7 mouse cellular contexts compared by ENCODE assay signal in genomic region chr1:65311214-65311933, GRCm38 (mm10). TPM values are rescaled to one million over a fixed set of nuclear protein-coding genes. Genes with fewer than 3 reads are reported as not detected.
DNase-seq lines count a peak whose midpoint lies in the region; ATAC-seq lines count a peak whose summit lies in the region.

No protein-coding gene starts in this region.

- peak overlapping the region; percentile 23; the same call in 1 of the 2 replicates for H3K4me3 ChIP-seq in liver, embryonic 11.5 days (ENCODE audit: low read depth, low read length)
- H3K4me3 ChIP-seq in hindbrain, embryonic 12.5 days = peak overlapping the region; percentile 40
- peak overlapping the region; percentile 45 for H3K4me3 ChIP-seq in neural tube, embryonic 12.5 days

- peak; percentile 33 for DNase-seq in liver, embryonic 11.5 days (ENCODE audit: low spot score)
- no peak for DNase-seq in liver
- DNase-seq in embryo, embryonic 10.5 days (ENCODE audit: low spot score) = peak; percentile 33
- no peak for DNase-seq in gastrocnemius, adult 18-20 months (ENCODE audit: low spot score)
- DNase-seq in layer of hippocampus, adult 9-10 months (ENCODE audit: low spot score) = no peak

- H3K36me3 ChIP-seq in liver, embryonic 11.5 days (ENCODE audit: control insufficient read depth, insufficient read depth, low read length) = no peaks in the 10 kb centered on the region
- H3K36me3 ChIP-seq in hindbrain, embryonic 12.5 days = no peaks in the 10 kb centered on the region
- no peaks in the 10 kb centered on the region for H3K36me3 ChIP-seq in neural tube, embryonic 12.5 days

- H3K4me1 ChIP-seq in liver, embryonic 11.5 days (replicated peaks; ENCODE audit: control insufficient read depth, insufficient read depth, low read length) = no peaks in the 10 kb centered on the region; the same call in 1 of the 2 replicates
- peaks cover 10% of the 10 kb centered on the region for H3K4me1 ChIP-seq in hindbrain, embryonic 12.5 days
- H3K4me1 ChIP-seq in neural tube, embryonic 12.5 days = peaks cover 17% of the 10 kb centered on the region

- no peak overlapping the region for H3K9ac ChIP-seq in liver, embryonic 11.5 days (ENCODE audit: low read depth, low read length)
- peak overlapping the region; percentile 49 for H3K9ac ChIP-seq in hindbrain, embryonic 12.5 days
- H3K9ac ChIP-seq in neural tube, embryonic 12.5 days = peak overlapping the region; percentile 48

- no peak for ATAC-seq in liver, embryonic 11.5 days (replicated peaks; ENCODE audit: low FRiP score)
- ATAC-seq in hindbrain, embryonic 12.5 days (ENCODE audit: low FRiP score) = peak; percentile 69
- 0 out of 2 replicates have a peak, but pooled peaks have one; percentile 6 for ATAC-seq in neural tube, embryonic 12.5 days (ENCODE audit: low FRiP score, low read depth)

- peaks cover 13% of the 10 kb centered on the region for H3K27me3 ChIP-seq in liver, embryonic 11.5 days (replicated peaks; ENCODE audit: control insufficient read depth, insufficient read depth, low read length)
- peaks cover 25% of the 10 kb centered on the region for H3K27me3 ChIP-seq in hindbrain, embryonic 12.5 days
- peaks cover 14% of the 10 kb centered on the region; the same call in 1 of the 2 replicates for H3K27me3 ChIP-seq in neural tube, embryonic 12.5 days (replicated peaks)

- no peaks in the 10 kb centered on the region for H3K9me3 ChIP-seq in liver, embryonic 11.5 days (ENCODE audit: control insufficient read depth, low read length)
- H3K9me3 ChIP-seq in hindbrain, embryonic 12.5 days (replicated peaks) = no peaks in the 10 kb centered on the region
- H3K9me3 ChIP-seq in neural tube, embryonic 12.5 days = no peaks in the 10 kb centered on the region

- no peak overlapping the region for H3K27ac ChIP-seq in liver, embryonic 11.5 days (ENCODE audit: low read depth, low read length)
- H3K27ac ChIP-seq in hindbrain, embryonic 12.5 days = no peak overlapping the region
- H3K27ac ChIP-seq in neural tube, embryonic 12.5 days = no peak overlapping the region

- peak overlapping the region; percentile 60 for H3K4me2 ChIP-seq in liver, embryonic 11.5 days
- peak overlapping the region; percentile 90 for H3K4me2 ChIP-seq in hindbrain, embryonic 12.5 days (replicated peaks)
- H3K4me2 ChIP-seq in neural tube, embryonic 12.5 days (replicated peaks) = peak overlapping the region; percentile 83

- 4% methylated on average over 29 of the region's 29 CpGs for WGBS in liver, embryonic 11.5 days
- 2% methylated on average over 29 of the region's 29 CpGs for WGBS in hindbrain, embryonic 12.5 days
- WGBS in neural tube, embryonic 12.5 days = under 1% methylated on average over 29 of the region's 29 CpGs

RNA-seq across cellular contexts. Expression of gene Pth2r, which starts 29.5 kb away (rescaled TPM):
- not detected in 2 replicates for polyA plus RNA-seq in liver, embryonic 11.5 days (2014; fragmentation: Nextera tagmentation; extraction: Ambion mirVana)
- 1.0 and 1.5 TPM in 2 replicates for polyA plus RNA-seq in hindbrain, embryonic 12.5 days (2016; fragmentation: Nextera tagmentation; extraction: Ambion mirVana)
- 4.2 and 4.7 TPM in 2 replicates for polyA plus RNA-seq in neural tube, embryonic 12.5 days (2016; fragmentation: Nextera tagmentation; extraction: Ambion mirVana)
- total RNA-seq in gastrocnemius, adult 18-20 months (2021) = not detected

Comparison
In these comparisons a context has a peak if more than half of its experiments do, and no peak if none do; other contexts are left out.
1. DNase-seq: peak in liver, embryonic 11.5 days (single experiment) and embryo, embryonic 10.5 days (single experiment); none in liver (single experiment), gastrocnemius, adult 18-20 months (single experiment) and layer of hippocampus, adult 9-10 months (single experiment).
2. Peak in every context shown above with its lines, with median percentiles within 50 percentile points of each other: H3K4me2 ChIP-seq and H3K4me3 ChIP-seq.